Mouse (Mus musculus): Measurements from ENCODE around the gene Rcn2. TPM values are rescaled to one million over a fixed set of nuclear protein-coding genes. Genes with fewer than 3 reads are reported as not detected.
A peak's percentile ranks its signal among the peaks of the same experiment; 100 is the strongest.

Gene Rcn2
- polyA plus RNA-seq, 1 experiment from 2014 or later = 279 TPM

DNA sequence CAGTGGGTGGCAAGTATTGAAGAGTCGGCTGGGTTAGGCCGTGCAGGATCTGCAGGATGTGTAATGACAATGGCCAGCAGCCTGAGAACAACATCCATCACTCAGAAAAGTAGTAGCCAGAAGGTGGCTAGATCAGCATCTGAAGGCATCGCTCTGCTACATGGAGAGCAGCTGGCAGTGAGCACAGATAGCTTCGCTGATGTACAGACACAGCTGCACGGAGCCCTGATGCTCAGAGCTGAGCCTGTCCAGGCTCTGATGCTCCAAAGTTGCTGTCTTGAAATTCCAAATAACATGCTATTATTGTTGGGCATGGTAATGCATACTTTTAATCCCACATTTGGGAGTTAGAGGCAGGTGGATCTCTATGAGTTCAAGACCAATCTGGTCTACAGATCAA lies 44.9 kb downstream of the Rcn2 start:
- ATAC-seq = no peak
- WGBS = 86% methylated on average over 5 of the region's 5 CpGs
- Histone ChIP-seq H3K4me2 (ENCODE audit: low read length) (no peak overlapping the region), H3K36me3 (ENCODE audit: control insufficient read depth, insufficient read depth, low read length) (no peaks in the 10 kb centered on the region), H3K27me3 (replicated peaks; ENCODE audit: control insufficient read depth, insufficient read depth, low read length) (no peaks in the 10 kb centered on the region), H3K9me3 (ENCODE audit: control insufficient read depth, low read length) (no peaks in the 10 kb centered on the region), H3K27ac (ENCODE audit: low read depth, low read length) (no peak overlapping the region), H3K4me1 (ENCODE audit: control insufficient read depth, insufficient read depth, low read depth, low read length) (no peaks in the 10 kb centered on the region), H3K9ac (ENCODE audit: low read depth, low read length) (no peak overlapping the region), H3K4me3 (ENCODE audit: low read length) (no peak overlapping the region)

- Histone ChIP-seq H3K4me3 (ENCODE audit: low read length) (no peak within 1 kb of the TSS), H3K36me3 (ENCODE audit: control insufficient read depth, insufficient read depth, low read length) (no peaks in the 10 kb centered on the region), H3K9ac (ENCODE audit: low read depth, low read length) (peak within 1 kb of the TSS; percentile 3; the same call in 1 of the 2 replicates), H3K27me3 (replicated peaks; ENCODE audit: control insufficient read depth, insufficient read depth, low read length) (no peaks in the 10 kb centered on the region), H3K4me2 (ENCODE audit: low read length) (peak within 1 kb of the TSS; percentile 20; the same call in 1 of the 2 replicates), H3K27ac (ENCODE audit: low read depth, low read length) (no peak within 1 kb of the TSS), H3K4me1 (ENCODE audit: control insufficient read depth, insufficient read depth, low read depth, low read length) (no peaks in the 10 kb centered on the region), H3K9me3 (ENCODE audit: control insufficient read depth, low read length) (no peaks in the 10 kb centered on the region)
- peak; percentile 86 for ATAC-seq
- 25% methylated on average over 22 of the region's 22 CpGs for WGBS
Measured at GRCm38 (mm10) chr9:56089778-56090520, 48.3 kb downstream of the Rcn2 start, which contains the start of gene Pstpip1. Gene Pstpip1 (plus strand): TSS chr9:56089962.

DNA sequence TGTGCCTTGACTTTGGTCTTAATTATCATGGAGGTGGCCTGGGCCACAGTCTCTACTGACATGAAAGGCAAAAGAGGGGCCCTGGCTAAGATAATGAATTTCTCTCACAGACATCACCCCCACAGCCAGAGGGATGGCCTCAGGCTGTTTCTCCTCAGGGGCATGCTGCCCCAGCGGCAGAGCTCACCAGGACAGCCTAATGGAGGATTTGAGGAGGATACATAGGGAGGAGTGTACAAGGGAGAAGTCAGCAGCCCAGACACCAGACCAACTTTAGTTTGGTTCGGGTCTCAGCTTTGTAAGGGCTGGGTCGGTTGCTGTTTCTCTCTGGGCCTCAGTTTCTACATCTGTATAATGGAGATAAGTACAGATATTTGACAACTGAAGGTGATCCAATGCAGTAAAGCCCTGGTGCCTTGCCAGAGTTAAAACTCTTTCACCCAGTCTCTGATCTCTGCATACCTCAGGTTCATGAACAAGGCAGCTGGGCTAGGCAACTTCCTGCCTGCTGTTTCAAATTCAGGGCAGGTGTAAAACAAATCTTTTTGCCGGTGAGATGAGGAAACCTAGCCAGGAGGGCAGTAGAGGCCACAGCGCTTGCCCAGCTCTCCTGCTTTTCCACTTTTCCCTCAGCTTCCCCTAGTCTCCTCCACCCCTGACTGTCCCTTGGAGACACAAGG lies 49.0 kb downstream of the Rcn2 start:
- Histone ChIP-seq H3K4me1 (ENCODE audit: control insufficient read depth, insufficient read depth, low read depth, low read length) (no peaks in the 10 kb centered on the region), H3K27ac (ENCODE audit: low read depth, low read length) (no peak overlapping the region), H3K4me3 (ENCODE audit: low read length) (no peak overlapping the region), H3K9me3 (ENCODE audit: control insufficient read depth, low read length) (no peaks in the 10 kb centered on the region), H3K4me2 (ENCODE audit: low read length) (no peak overlapping the region), H3K36me3 (ENCODE audit: control insufficient read depth, insufficient read depth, low read length) (no peaks in the 10 kb centered on the region), H3K9ac (ENCODE audit: low read depth, low read length) (no peak overlapping the region), H3K27me3 (replicated peaks; ENCODE audit: control insufficient read depth, insufficient read depth, low read length) (no peaks in the 10 kb centered on the region)
- ATAC-seq = no peak
- WGBS = 77% methylated on average over 5 of the region's 5 CpGs

DNA sequence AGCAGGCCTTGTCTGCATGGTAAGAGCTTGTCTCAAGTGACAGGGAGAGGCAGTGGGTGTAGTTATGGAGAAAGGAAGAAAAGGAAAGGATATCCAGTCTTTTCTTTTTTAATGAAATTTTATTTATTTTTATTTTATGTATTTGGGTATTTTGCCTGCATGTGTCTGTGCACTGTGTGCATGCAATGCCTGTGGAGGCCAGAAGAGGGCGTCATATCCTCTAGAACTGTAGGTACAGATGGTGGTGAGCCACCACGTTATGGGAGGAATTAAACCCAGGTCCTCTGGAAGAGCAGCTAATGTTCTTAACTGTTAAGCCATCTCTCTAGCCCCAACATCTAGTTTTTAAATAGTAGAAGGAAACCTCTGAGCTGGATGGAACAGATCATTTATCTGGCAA lies 50.5 kb downstream of the Rcn2 start:
- no peaks in the 10 kb centered on the region for H3K4me1 ChIP-seq (ENCODE audit: control insufficient read depth, insufficient read depth, low read depth, low read length)
- H3K9ac ChIP-seq (ENCODE audit: low read depth, low read length) = no peak overlapping the region
- no peak for ATAC-seq
- no peaks in the 10 kb centered on the region for H3K36me3 ChIP-seq (ENCODE audit: control insufficient read depth, insufficient read depth, low read length)
- no peak overlapping the region for H3K4me3 ChIP-seq (ENCODE audit: low read length)
- H3K4me2 ChIP-seq (ENCODE audit: low read length) = no peak overlapping the region
- 44% methylated on average over 2 of the region's 2 CpGs for WGBS
- no peaks in the 10 kb centered on the region for H3K27me3 ChIP-seq (replicated peaks; ENCODE audit: control insufficient read depth, insufficient read depth, low read length)
- no peaks in the 10 kb centered on the region for H3K9me3 ChIP-seq (ENCODE audit: control insufficient read depth, low read length)
- H3K27ac ChIP-seq (ENCODE audit: low read depth, low read length) = no peak overlapping the region

GRCm38 (mm10) chr9:56097584-56098298 lies 56.1 kb downstream of the Rcn2 start:
- no peak for ATAC-seq
- H3K4me1 ChIP-seq (ENCODE audit: control insufficient read depth, insufficient read depth, low read depth, low read length) = no peaks in the 10 kb centered on the region
- H3K4me2 ChIP-seq (ENCODE audit: low read length) = no peak overlapping the region
- no peak overlapping the region for H3K9ac ChIP-seq (ENCODE audit: low read depth, low read length)
- no peak overlapping the region for H3K4me3 ChIP-seq (ENCODE audit: low read length)
- 82% methylated on average over 4 of the region's 4 CpGs for WGBS
- no peaks in the 10 kb centered on the region for H3K36me3 ChIP-seq (ENCODE audit: control insufficient read depth, insufficient read depth, low read length)
- H3K9me3 ChIP-seq (ENCODE audit: control insufficient read depth, low read length) = no peaks in the 10 kb centered on the region
- no peaks in the 10 kb centered on the region for H3K27me3 ChIP-seq (replicated peaks; ENCODE audit: control insufficient read depth, insufficient read depth, low read length)
- H3K27ac ChIP-seq (ENCODE audit: low read depth, low read length) = no peak overlapping the region

DNA sequence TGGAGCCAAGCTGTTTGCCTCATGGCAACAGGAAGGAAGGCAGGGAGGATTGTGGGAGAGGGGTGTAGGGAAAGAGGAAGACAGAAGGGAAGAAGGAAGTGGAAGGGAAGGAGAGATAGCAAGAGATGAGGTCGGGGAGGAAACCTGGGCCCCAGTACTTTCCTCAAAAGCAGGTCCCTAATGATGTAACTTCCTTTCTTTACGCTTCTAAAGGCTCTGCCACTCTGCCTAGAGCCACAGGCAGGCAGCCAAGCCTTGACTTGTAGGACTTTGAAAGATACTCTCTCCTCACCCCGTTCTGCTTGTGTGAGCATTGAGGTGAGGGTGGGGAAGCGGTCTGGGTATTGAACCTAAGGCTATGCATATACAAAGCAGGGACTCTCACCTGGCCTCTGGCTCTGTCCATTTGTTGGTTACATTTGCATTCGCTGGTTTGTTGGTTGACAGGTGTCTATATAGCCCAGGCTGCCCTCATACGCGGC lies 58.4 kb downstream of the Rcn2 start:
- Histone ChIP-seq H3K4me2 (ENCODE audit: low read length) (no peak overlapping the region), H3K27ac (ENCODE audit: low read depth, low read length) (no peak overlapping the region), H3K9ac (ENCODE audit: low read depth, low read length) (no peak overlapping the region), H3K27me3 (replicated peaks; ENCODE audit: control insufficient read depth, insufficient read depth, low read length) (no peaks in the 10 kb centered on the region), H3K4me1 (ENCODE audit: control insufficient read depth, insufficient read depth, low read depth, low read length) (no peaks in the 10 kb centered on the region), H3K36me3 (ENCODE audit: control insufficient read depth, insufficient read depth, low read length) (no peaks in the 10 kb centered on the region), H3K4me3 (ENCODE audit: low read length) (no peak overlapping the region), H3K9me3 (ENCODE audit: control insufficient read depth, low read length) (no peaks in the 10 kb centered on the region)
- WGBS = 82% methylated on average over 7 of the region's 7 CpGs
- ATAC-seq = no peak

DNA sequence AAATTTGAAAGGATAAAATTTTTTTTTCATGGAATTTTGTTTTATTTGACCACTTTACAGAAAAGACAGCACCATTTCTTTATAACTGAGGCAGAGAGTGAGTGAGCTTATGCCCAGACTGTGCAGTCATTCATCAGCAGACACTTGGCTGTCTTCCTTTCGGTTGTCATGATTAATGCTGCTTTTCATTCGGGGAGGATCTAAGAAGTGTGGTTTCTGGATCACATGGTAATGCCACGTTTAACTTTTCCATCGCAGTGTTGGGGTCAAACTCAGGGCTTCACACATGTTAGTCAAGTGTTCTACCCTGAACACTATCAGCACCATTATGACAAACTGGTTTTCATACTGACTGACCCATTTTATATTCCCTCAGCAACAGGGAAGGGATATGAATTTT lies 59.4 kb downstream of the Rcn2 start:
- WGBS = 31% methylated on average over 4 of the region's 4 CpGs
- Histone ChIP-seq H3K9me3 (ENCODE audit: control insufficient read depth, low read length) (no peaks in the 10 kb centered on the region), H3K9ac (ENCODE audit: low read depth, low read length) (no peak overlapping the region), H3K4me3 (ENCODE audit: low read length) (no peak overlapping the region), H3K36me3 (ENCODE audit: control insufficient read depth, insufficient read depth, low read length) (no peaks in the 10 kb centered on the region), H3K4me2 (ENCODE audit: low read length) (no peak overlapping the region), H3K27me3 (replicated peaks; ENCODE audit: control insufficient read depth, insufficient read depth, low read length) (no peaks in the 10 kb centered on the region), H3K27ac (ENCODE audit: low read depth, low read length) (no peak overlapping the region), H3K4me1 (ENCODE audit: control insufficient read depth, insufficient read depth, low read depth, low read length) (no peaks in the 10 kb centered on the region)
- ATAC-seq = no peak

DNA sequence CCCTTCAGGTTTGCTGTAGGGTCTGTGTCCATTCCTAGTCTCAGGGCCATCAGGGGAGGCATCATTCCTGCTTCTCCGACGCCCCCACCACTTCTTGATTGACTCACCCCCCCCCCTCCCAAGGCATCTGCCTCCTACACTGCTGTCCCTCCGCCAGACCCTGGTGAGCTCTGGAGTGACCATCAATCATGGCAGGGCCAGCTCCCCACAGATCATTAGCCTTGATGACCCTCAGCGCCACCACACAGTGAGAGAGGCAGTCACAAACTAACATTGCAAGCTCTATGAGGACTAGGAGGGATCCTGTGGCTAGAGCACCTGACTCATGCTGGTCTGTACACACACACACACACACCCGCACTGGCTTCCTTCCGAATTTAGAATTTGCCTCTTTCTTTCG lies 63.3 kb downstream of the Rcn2 start:
- no peaks in the 10 kb centered on the region for H3K36me3 ChIP-seq (ENCODE audit: control insufficient read depth, insufficient read depth, low read length)
- ATAC-seq = no peak
- no peak overlapping the region for H3K4me2 ChIP-seq (ENCODE audit: low read length)
- no peaks in the 10 kb centered on the region for H3K4me1 ChIP-seq (ENCODE audit: control insufficient read depth, insufficient read depth, low read depth, low read length)
- H3K27me3 ChIP-seq (replicated peaks; ENCODE audit: control insufficient read depth, insufficient read depth, low read length) = no peaks in the 10 kb centered on the region
- H3K9ac ChIP-seq (ENCODE audit: low read depth, low read length) = no peak overlapping the region
- no peak overlapping the region for H3K27ac ChIP-seq (ENCODE audit: low read depth, low read length)
- 49% methylated on average over 7 of the region's 7 CpGs for WGBS
- H3K4me3 ChIP-seq (ENCODE audit: low read length) = no peak overlapping the region
- no peaks in the 10 kb centered on the region for H3K9me3 ChIP-seq (ENCODE audit: control insufficient read depth, low read length)

All from hindbrain, embryonic 16.5 days (tissue).